Mouse (Mus musculus): Measurements from ENCODE around the gene Rab22a. TPM values are rescaled to one million over a fixed set of nuclear protein-coding genes. Genes with fewer than 3 reads are reported as not detected.
A peak's percentile ranks its signal among the peaks of the same experiment; 100 is the strongest.

Gene Rab22a
- polyA plus RNA-seq, 1 experiment from 2014 or later = 34.7 TPM

DNA sequence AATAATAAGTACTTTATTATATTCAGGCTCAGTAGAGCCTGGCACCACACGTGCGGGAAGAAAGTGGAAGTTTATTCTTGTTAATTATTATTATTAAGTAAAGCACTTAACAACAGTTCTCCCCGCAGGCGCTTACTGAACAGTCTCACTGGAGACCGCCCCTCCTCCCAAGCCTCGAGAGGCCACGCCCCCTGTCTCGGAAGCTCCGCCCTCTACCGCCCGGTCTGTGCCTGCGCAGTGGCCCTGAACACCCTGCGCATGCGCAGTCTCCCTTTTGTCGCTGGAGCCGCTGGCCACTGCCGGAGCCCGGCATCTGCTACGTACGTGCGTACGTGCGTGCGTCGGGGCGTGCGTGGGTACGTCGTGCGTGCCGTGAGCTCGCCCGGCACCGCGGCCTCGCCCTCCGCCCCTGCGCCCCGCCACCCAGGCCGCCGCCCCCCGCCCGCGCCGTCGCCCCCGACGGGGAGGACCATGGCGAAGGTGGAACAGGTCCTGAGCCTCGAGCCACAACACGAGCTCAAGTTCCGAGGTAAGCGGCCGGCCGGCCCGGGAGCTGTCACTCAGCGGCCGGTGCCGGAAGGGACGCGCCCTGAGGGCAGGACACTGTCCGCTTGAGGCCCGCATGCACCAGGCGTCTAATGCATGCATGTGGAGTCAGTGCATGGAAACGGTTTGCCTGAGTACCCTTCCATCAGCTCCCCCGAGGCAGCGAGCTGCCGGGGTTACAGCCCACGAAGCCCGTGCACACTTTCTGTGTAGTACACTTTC, 77.8 kb downstream of the Rab22a start, which contains the start of gene Vapb:
Gene Vapb, plus strand, starts transcription at position 290 of the 768 bp plus-strand sequence.
- no peaks in the 10 kb centered on the region for H3K36me3 ChIP-seq (ENCODE audit: control insufficient read depth, insufficient read depth, low read length)
- 1% methylated on average over 66 of the region's 70 CpGs for WGBS
- H3K4me3 ChIP-seq (ENCODE audit: low read depth, low read length) = peak within 1 kb of the TSS; percentile 76
- H3K9me3 ChIP-seq (ENCODE audit: control insufficient read depth, low read length) = no peaks in the 10 kb centered on the region
- no peak within 1 kb of the TSS for H3K27ac ChIP-seq (ENCODE audit: low read depth, low read length)
- H3K9ac ChIP-seq (ENCODE audit: low read length) = peak within 1 kb of the TSS; percentile 82
- peak within 1 kb of the TSS; percentile 77 for H3K4me2 ChIP-seq (ENCODE audit: low read depth, low read length, severe bottlenecking)
- H3K4me1 ChIP-seq (replicated peaks; ENCODE audit: control insufficient read depth, insufficient read depth, low read length) = peaks cover 7% of the 10 kb centered on the region
- no peaks in the 10 kb centered on the region for H3K27me3 ChIP-seq (ENCODE audit: control insufficient read depth, insufficient read depth, low read length)
- DNase-seq (ENCODE audit: low spot score) = peak; percentile 100
- peak; percentile 98 for ATAC-seq (replicated peaks; ENCODE audit: low FRiP score)

DNA sequence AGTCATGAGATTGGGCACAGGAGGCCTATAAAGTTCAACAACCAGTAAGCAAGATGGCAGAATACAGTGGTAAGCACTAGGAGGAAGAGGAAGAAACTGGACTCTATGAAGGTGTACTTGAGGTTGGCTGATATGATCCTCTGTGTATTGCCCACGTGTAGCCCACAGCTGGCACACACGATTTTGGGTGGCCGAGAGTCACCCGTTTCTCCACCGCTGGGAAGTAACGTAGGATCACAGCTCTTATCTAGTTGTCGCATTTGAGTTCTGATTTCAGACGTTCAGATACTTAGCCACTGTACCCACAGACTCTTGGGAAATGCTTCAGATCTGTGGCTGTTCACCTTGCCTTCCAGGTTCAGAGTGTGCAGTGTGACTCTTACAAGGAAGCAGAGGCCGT, 78.7 kb downstream of the Rab22a start:
- H3K4me1 ChIP-seq (replicated peaks; ENCODE audit: control insufficient read depth, insufficient read depth, low read length) = peaks cover 7% of the 10 kb centered on the region

GRCm38 (mm10) chr2:173739107-173739506, 79.5 kb downstream of the Rab22a start:
- no peaks in the 10 kb centered on the region for H3K27me3 ChIP-seq (ENCODE audit: control insufficient read depth, insufficient read depth, low read length)
- WGBS = 92% methylated on average over 7 of the region's 7 CpGs
- ATAC-seq (replicated peaks; ENCODE audit: low FRiP score) = no peak

More for the DNA sequence above, 78.7 kb downstream of the Rab22a start:
- ATAC-seq (replicated peaks; ENCODE audit: low FRiP score) = no peak
- no peak for DNase-seq (ENCODE audit: low spot score)
- H3K9ac ChIP-seq (ENCODE audit: low read length) = peak overlapping the region; percentile 82
- no peaks in the 10 kb centered on the region for H3K27me3 ChIP-seq (ENCODE audit: control insufficient read depth, insufficient read depth, low read length)
- H3K9me3 ChIP-seq (ENCODE audit: control insufficient read depth, low read length) = no peaks in the 10 kb centered on the region
- H3K27ac ChIP-seq (ENCODE audit: low read depth, low read length) = no peak overlapping the region
- H3K4me2 ChIP-seq (ENCODE audit: low read depth, low read length, severe bottlenecking) = peak overlapping the region; percentile 77
- no peaks in the 10 kb centered on the region for H3K36me3 ChIP-seq (ENCODE audit: control insufficient read depth, insufficient read depth, low read length)
- H3K4me3 ChIP-seq (ENCODE audit: low read depth, low read length) = peak overlapping the region; percentile 76
- WGBS = 89% methylated on average over 9 of the region's 9 CpGs

GRCm38 (mm10) chr2:173742090-173742489, 82.5 kb downstream of the Rab22a start:
- Histone ChIP-seq H3K4me3 (ENCODE audit: low read depth, low read length) (no peak overlapping the region), H3K36me3 (ENCODE audit: control insufficient read depth, insufficient read depth, low read length) (no peaks in the 10 kb centered on the region), H3K9me3 (ENCODE audit: control insufficient read depth, low read length) (no peaks in the 10 kb centered on the region; the same call in 1 of the 2 replicates), H3K27ac (ENCODE audit: low read depth, low read length) (no peak overlapping the region), H3K27me3 (ENCODE audit: control insufficient read depth, insufficient read depth, low read length) (no peaks in the 10 kb centered on the region), H3K4me2 (ENCODE audit: low read depth, low read length, severe bottlenecking) (no peak overlapping the region), H3K4me1 (replicated peaks; ENCODE audit: control insufficient read depth, insufficient read depth, low read length) (peaks cover 7% of the 10 kb centered on the region), H3K9ac (ENCODE audit: low read length) (no peak overlapping the region)
- no peak for DNase-seq (ENCODE audit: low spot score)
- no peak for ATAC-seq (replicated peaks; ENCODE audit: low FRiP score)
- WGBS = 90% methylated on average over 13 of the region's 13 CpGs

More at GRCm38 (mm10) chr2:173739107-173739506, 79.5 kb downstream of the Rab22a start:
- Histone ChIP-seq H3K4me1 (replicated peaks; ENCODE audit: control insufficient read depth, insufficient read depth, low read length) (peaks cover 7% of the 10 kb centered on the region), H3K4me3 (ENCODE audit: low read depth, low read length) (no peak overlapping the region), H3K9me3 (ENCODE audit: control insufficient read depth, low read length) (no peaks in the 10 kb centered on the region), H3K9ac (ENCODE audit: low read length) (no peak overlapping the region), H3K27ac (ENCODE audit: low read depth, low read length) (no peak overlapping the region), H3K4me2 (ENCODE audit: low read depth, low read length, severe bottlenecking) (no peak overlapping the region), H3K36me3 (ENCODE audit: control insufficient read depth, insufficient read depth, low read length) (no peaks in the 10 kb centered on the region)
- DNase-seq (ENCODE audit: low spot score) = no peak

DNA sequence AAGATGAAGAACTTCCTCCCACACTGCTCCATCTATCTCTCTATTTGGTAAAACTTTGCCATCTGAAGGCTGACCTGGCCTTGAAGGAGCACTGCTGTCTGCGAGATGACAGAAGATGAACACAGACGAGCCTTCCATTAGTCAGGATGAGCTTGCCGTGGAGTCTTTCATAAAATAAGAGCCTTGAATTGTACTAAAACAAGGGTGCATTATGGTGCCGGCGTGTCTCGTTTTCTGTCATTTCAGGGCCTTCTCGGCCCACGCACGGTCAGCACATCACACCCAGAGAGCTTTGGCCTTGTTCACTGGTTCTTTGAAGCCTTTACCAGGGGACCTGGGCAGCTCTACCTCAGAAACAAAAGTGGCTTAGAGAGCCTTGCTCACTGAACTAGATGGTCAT, 83.2 kb downstream of the Rab22a start:
- no peak for ATAC-seq (replicated peaks; ENCODE audit: low FRiP score)
- H3K4me3 ChIP-seq (ENCODE audit: low read depth, low read length) = no peak overlapping the region
- H3K4me1 ChIP-seq (replicated peaks; ENCODE audit: control insufficient read depth, insufficient read depth, low read length) = peaks cover 7% of the 10 kb centered on the region
- H3K36me3 ChIP-seq (ENCODE audit: control insufficient read depth, insufficient read depth, low read length) = no peaks in the 10 kb centered on the region
- no peak overlapping the region for H3K9ac ChIP-seq (ENCODE audit: low read length)
- H3K27me3 ChIP-seq (ENCODE audit: control insufficient read depth, insufficient read depth, low read length) = no peaks in the 10 kb centered on the region
- no peak overlapping the region for H3K27ac ChIP-seq (ENCODE audit: low read depth, low read length)
- DNase-seq (ENCODE audit: low spot score) = no peak
- H3K9me3 ChIP-seq (ENCODE audit: control insufficient read depth, low read length) = no peaks in the 10 kb centered on the region; the same call in 1 of the 2 replicates
- WGBS = 92% methylated on average over 9 of the region's 9 CpGs
- H3K4me2 ChIP-seq (ENCODE audit: low read depth, low read length, severe bottlenecking) = no peak overlapping the region

DNA sequence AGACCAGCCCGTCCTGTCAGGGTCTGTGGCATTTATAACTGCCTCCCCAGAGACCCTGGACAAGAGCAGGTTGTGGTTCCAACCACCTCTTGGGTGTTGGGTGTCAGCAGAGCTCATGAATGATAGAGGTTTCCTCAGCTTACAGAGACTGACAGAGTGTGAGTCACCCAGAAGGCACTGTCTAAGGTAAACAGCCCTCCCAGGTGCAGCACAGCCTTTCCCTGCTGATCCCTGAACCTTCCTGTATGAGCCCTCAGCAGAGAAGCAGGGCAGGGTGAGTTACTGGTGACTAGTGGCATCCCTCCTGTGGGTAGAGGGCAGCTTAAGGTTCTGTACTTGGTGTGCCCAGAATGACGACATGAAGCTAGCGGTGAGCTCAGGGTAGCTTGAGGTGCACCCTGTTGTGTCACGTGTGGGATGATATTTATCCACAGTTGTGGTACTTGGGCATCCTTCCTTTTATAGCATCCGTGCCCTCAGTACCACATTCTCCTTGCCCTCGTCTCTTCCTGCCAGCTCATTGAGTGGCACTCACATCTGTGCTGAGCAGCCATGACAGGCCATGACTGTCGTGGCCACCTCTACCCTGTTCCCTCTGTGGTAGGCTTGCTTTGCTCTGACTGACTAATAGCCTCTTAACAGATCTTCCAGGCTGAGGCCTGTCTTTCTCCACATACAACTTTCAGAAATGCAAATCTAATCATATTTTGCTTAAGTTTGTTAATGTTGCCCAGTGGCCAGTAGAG, 84.7 kb downstream of the Rab22a start:
- no peaks in the 10 kb centered on the region; the same call in 1 of the 2 replicates for H3K4me1 ChIP-seq (replicated peaks; ENCODE audit: control insufficient read depth, insufficient read depth, low read length)
- no peak overlapping the region for H3K9ac ChIP-seq (ENCODE audit: low read length)
- H3K27me3 ChIP-seq (ENCODE audit: control insufficient read depth, insufficient read depth, low read length) = no peaks in the 10 kb centered on the region
- WGBS = 85% methylated on average over 7 of the region's 7 CpGs
- ATAC-seq (replicated peaks; ENCODE audit: low FRiP score) = no peak
- H3K36me3 ChIP-seq (ENCODE audit: control insufficient read depth, insufficient read depth, low read length) = no peaks in the 10 kb centered on the region
- H3K27ac ChIP-seq (ENCODE audit: low read depth, low read length) = no peak overlapping the region
- H3K9me3 ChIP-seq (ENCODE audit: control insufficient read depth, low read length) = no peaks in the 10 kb centered on the region; the same call in 1 of the 2 replicates
- H3K4me3 ChIP-seq (ENCODE audit: low read depth, low read length) = no peak overlapping the region
- H3K4me2 ChIP-seq (ENCODE audit: low read depth, low read length, severe bottlenecking) = no peak overlapping the region
- no peak for DNase-seq (ENCODE audit: low spot score)

DNA sequence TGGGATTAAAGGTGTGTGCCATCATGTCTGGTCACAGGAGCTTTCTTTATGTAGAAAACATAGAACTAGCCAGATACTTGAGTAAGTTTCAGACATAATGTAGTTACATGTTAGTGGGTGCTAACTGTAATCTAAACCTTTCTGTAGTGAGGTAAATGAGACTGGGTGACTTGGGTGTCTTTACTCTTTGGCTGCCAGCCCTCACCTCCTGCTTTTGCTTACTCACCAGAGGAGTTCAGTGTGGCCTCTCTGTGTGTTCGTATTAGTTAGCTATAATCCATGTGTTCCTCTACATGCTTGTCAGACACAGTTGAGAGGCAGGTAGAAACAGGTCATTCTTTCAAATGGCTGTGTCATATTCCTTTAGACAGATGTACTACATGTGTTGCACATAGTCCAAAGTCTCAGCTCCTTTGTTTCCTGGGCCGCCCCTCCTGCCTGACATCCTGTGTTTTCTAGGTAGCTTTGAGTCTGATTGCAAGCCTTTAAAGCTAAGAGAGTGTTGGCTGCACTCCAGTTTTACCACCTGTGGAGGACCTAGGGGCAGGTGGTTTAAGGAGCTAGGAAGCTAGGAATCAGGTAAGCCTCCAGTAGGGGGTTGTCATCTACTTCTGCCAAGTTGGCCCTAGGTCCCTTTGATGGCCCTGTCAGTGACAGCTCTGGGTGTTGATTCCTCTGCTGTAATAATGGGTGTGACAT, 89.5 kb downstream of the Rab22a start:
- Histone ChIP-seq H3K4me3 (ENCODE audit: low read depth, low read length) (no peak overlapping the region), H3K9ac (ENCODE audit: low read length) (no peak overlapping the region), H3K27ac (ENCODE audit: low read depth, low read length) (no peak overlapping the region), H3K4me1 (replicated peaks; ENCODE audit: control insufficient read depth, insufficient read depth, low read length) (no peaks in the 10 kb centered on the region), H3K27me3 (ENCODE audit: control insufficient read depth, insufficient read depth, low read length) (no peaks in the 10 kb centered on the region), H3K36me3 (ENCODE audit: control insufficient read depth, insufficient read depth, low read length) (no peaks in the 10 kb centered on the region), H3K9me3 (ENCODE audit: control insufficient read depth, low read length) (no peaks in the 10 kb centered on the region; the same call in 1 of the 2 replicates), H3K4me2 (ENCODE audit: low read depth, low read length, severe bottlenecking) (no peak overlapping the region)
- DNase-seq (ENCODE audit: low spot score) (no peak), ATAC-seq (replicated peaks; ENCODE audit: low FRiP score) (no peak)
- WGBS = 93% methylated on average over 2 of the region's 2 CpGs

- Histone ChIP-seq H3K36me3 (ENCODE audit: control insufficient read depth, insufficient read depth, low read length) (no peaks in the 10 kb centered on the region), H3K4me3 (ENCODE audit: low read depth, low read length) (no peak overlapping the region), H3K9ac (ENCODE audit: low read length) (no peak overlapping the region), H3K4me1 (replicated peaks; ENCODE audit: control insufficient read depth, insufficient read depth, low read length) (no peaks in the 10 kb centered on the region; the same call in 1 of the 2 replicates), H3K4me2 (ENCODE audit: low read depth, low read length, severe bottlenecking) (no peak overlapping the region), H3K27ac (ENCODE audit: low read depth, low read length) (peak overlapping the region; percentile 43), H3K9me3 (ENCODE audit: control insufficient read depth, low read length) (no peaks in the 10 kb centered on the region), H3K27me3 (ENCODE audit: control insufficient read depth, insufficient read depth, low read length) (no peaks in the 10 kb centered on the region)
- no peak for DNase-seq (ENCODE audit: low spot score)
- peak; percentile 75 for ATAC-seq (replicated peaks; ENCODE audit: low FRiP score)
- 44% methylated on average over 8 of the region's 8 CpGs for WGBS
Observed at GRCm38 (mm10) chr2:173755433-173756144, 96.0 kb downstream of the Rab22a start.
